Comparison of ENCODE assay signal across 14 mouse cellular contexts in genomic region chr7:83084496-83085082, GRCm38 (mm10).
"Had no signal": no experiment of that assay in that cellular context is flagged by ENCODE, and none has a peak within 500 bp of the region (broad histone marks: within the 10 kb centered on the region; RNA-seq: fewer than 3 reads in every experiment).

No protein-coding gene starts in this region.

- H3K9ac ChIP-seq: intestine, embryonic 15.5 days; kidney, embryonic 15.5 days; liver, embryonic 13.5 days; neural tube, embryonic 13.5 days had no signal

- H3K4me3 ChIP-seq: intestine, embryonic 15.5 days; kidney, embryonic 15.5 days; liver, embryonic 13.5 days; myocyte; neural tube, embryonic 13.5 days had no signal

- DNase-seq: kidney, adult 11 months; kidney, adult 8-10 months; kidney, postnatal 14 days; kidney, postnatal 4 days; liver, embryonic 13.5 days; lung, adult 2 months; midbrain, embryonic 14.5 days; thymus, adult 18-20 months; thymus, postnatal 36 days had no signal

- H3K9me3 ChIP-seq: intestine, embryonic 15.5 days; kidney, embryonic 15.5 days; liver, embryonic 13.5 days; neural tube, embryonic 13.5 days had no signal

- H3K27me3 ChIP-seq: intestine, embryonic 15.5 days; kidney, embryonic 15.5 days; liver, embryonic 13.5 days; neural tube, embryonic 13.5 days had no signal

- H3K36me3 ChIP-seq: intestine, embryonic 15.5 days; kidney, embryonic 15.5 days; liver, embryonic 13.5 days; neural tube, embryonic 13.5 days had no signal

- H3K4me2 ChIP-seq: intestine, embryonic 15.5 days; kidney, embryonic 15.5 days; liver, embryonic 13.5 days; neural tube, embryonic 13.5 days had no signal

- H3K27ac ChIP-seq: intestine, embryonic 15.5 days; kidney, embryonic 15.5 days; liver, embryonic 13.5 days; macrophage had no signal

- ATAC-seq: intestine, embryonic 15.5 days had no signal
